Mouse (Mus musculus) myocyte (in vitro differentiated cells): Measurements from ENCODE around the gene Pds5a. TPM values are rescaled to one million over a fixed set of nuclear protein-coding genes. Genes with fewer than 3 reads are reported as not detected.

Source experiments
- H3K27me3 ChIP-seq: one replicate; pipeline ENCODE4 v1.6.1; 2011; ENCODE audit not compliant: control insufficient read depth, insufficient read depth, insufficient read length
- H3K36me3 ChIP-seq: one replicate; pipeline ENCODE4 v1.6.1; 2011; ENCODE audit not compliant: control insufficient read depth, insufficient read depth
- H3K4me2 ChIP-seq: one replicate; pipeline ENCODE4 v1.6.1; 2011; ENCODE audit warnings: low read depth, control low read depth
- H3K4me3 ChIP-seq: one replicate; pipeline ENCODE4 v1.5.1; 2011; ENCODE audit warnings: mild to moderate bottlenecking, control low read depth, moderate library complexity
- H3K79me2 ChIP-seq: one replicate; pipeline ENCODE4 v1.6.1; 2011; ENCODE audit not compliant: control insufficient read depth, insufficient read depth
- H3ac ChIP-seq: one replicate; pipeline ENCODE4 v1.6.1; 2011; ENCODE audit not compliant: control insufficient read depth, insufficient read length
- CEBPB ChIP-seq: IDR thresholded peaks from 2 replicates; pipeline ENCODE4 v1.6.1; 2011; ENCODE audit warnings: mild to moderate bottlenecking, moderate library complexity; ENCODE audit not compliant: poor library complexity, insufficient read depth, severe bottlenecking
- E2F4 ChIP-seq: IDR thresholded peaks from one replicate; pipeline ENCODE4 v1.6.1; 2011; ENCODE audit warnings: mild to moderate bottlenecking, control low read depth, moderate library complexity; ENCODE audit not compliant: insufficient read depth
- MAX ChIP-seq: IDR thresholded peaks from one replicate; pipeline ENCODE4 v1.6.1; 2011; ENCODE audit warnings: low read depth, mild to moderate bottlenecking, control low read depth
- MYOD1 ChIP-seq, 3 experiments: IDR thresholded peaks; one replicate each; pipeline ENCODE4 v1.6.1; 2011; ENCODE audit warnings: control low read depth in 2 of 3, low read depth in 2 of 3, mild to moderate bottlenecking in 2 of 3, moderate library complexity in 1 of 3; ENCODE audit not compliant: insufficient read length in 2 of 3, control insufficient read depth in 1 of 3
- MYOG ChIP-seq, 3 experiments: IDR thresholded peaks; one replicate each; pipeline ENCODE4 v1.6.1; 2011; ENCODE audit warnings: control low read depth in 2 of 3, low read depth in 2 of 3, mild to moderate bottlenecking in 2 of 3; ENCODE audit not compliant: insufficient read length in 2 of 3, control insufficient read depth in 1 of 3, insufficient read depth in 1 of 3
- POLR2A ChIP-seq: IDR thresholded peaks from one replicate; pipeline ENCODE4 v1.6.1; 2011; ENCODE audit warnings: low read depth, mild to moderate bottlenecking, control low read depth, moderate library complexity; ENCODE audit not compliant: insufficient read length
- POLR2AphosphoS2 ChIP-seq: IDR thresholded peaks from one replicate; pipeline ENCODE4 v1.6.1; 2011; ENCODE audit warnings: low read depth, control low read depth; ENCODE audit not compliant: insufficient read length
- REST ChIP-seq: IDR thresholded peaks from one replicate; pipeline ENCODE4 v1.6.1; 2011; ENCODE audit warnings: mild to moderate bottlenecking, control low read depth, moderate library complexity; ENCODE audit not compliant: insufficient read depth, insufficient read length
- SRF ChIP-seq: IDR thresholded peaks from one replicate; pipeline ENCODE4 v1.6.1; 2011; ENCODE audit warnings: low read depth; ENCODE audit not compliant: control insufficient read depth, insufficient read length
- TCF12 ChIP-seq: IDR thresholded peaks from one replicate; pipeline ENCODE4 v1.6.1; 2011; ENCODE audit warnings: mild to moderate bottlenecking, control low read depth; ENCODE audit not compliant: poor library complexity, insufficient read depth, severe bottlenecking
- TCF3 ChIP-seq: IDR thresholded peaks from one replicate; pipeline ENCODE4 v1.6.1; 2011; ENCODE audit warnings: low read depth, control low read depth; ENCODE audit not compliant: insufficient read length
- USF1 ChIP-seq: IDR thresholded peaks from one replicate; pipeline ENCODE4 v1.6.1; 2011; ENCODE audit warnings: low read depth, mild to moderate bottlenecking, control low read depth, moderate library complexity
- polyA plus RNA-seq: library from polyadenylated mRNA; unstranded; fragments of >200 nt; fragmentation: generic; extraction: Trizol; gene quantifications from one replicate; pipeline ENCODE4 v1.2.1, GENCODE M21; 2012; ENCODE audit warnings: missing spikeins

Pds5a gene
- polyA plus RNA-seq, 1 experiment: 17.5 TPM

GRCm38 (mm10) chr5:65638896-65639295 lies 59.2 kb downstream of the Pds5a start:
- H3ac ChIP-seq: no peak overlapping the region
- no peaks in the 10 kb centered on the region for H3K27me3 ChIP-seq
- TF ChIP-seq TCF12: no peak
- no peak for TF ChIP-seq REST
- no peak for TF ChIP-seq CEBPB
- TF ChIP-seq MYOD1 (IDR thresholded peaks at IDR 0.05; ENCODE audit: control insufficient read depth in 1 of 3, insufficient read length in 2 of 3, low read depth in 2 of 3): no peak
- no peak for TF ChIP-seq POLR2A
- no peaks in the 10 kb centered on the region for H3K79me2 ChIP-seq
- no peak overlapping the region for H3K4me2 ChIP-seq
- H3K36me3 ChIP-seq: peaks cover 58% of the 10 kb centered on the region
- H3K4me3 ChIP-seq: no peak overlapping the region

- Histone ChIP-seq H3K36me3 (peaks cover 60% of the 10 kb centered on the region), H3K79me2 (no peaks in the 10 kb centered on the region), H3K4me2 (no peak overlapping the region), H3K4me3 (no peak overlapping the region), H3ac (no peak overlapping the region), H3K27me3 (no peaks in the 10 kb centered on the region)
- no peak for TF ChIP-seq MAX
- TF ChIP-seq SRF: no peak
Measured at GRCm38 (mm10) chr5:65624340-65624739, 73.7 kb downstream of the Pds5a start.

- H3K4me3 ChIP-seq: no peak overlapping the region
- H3K4me2 ChIP-seq: no peak overlapping the region
- H3K36me3 ChIP-seq: peaks cover 52% of the 10 kb centered on the region
- no peak overlapping the region for H3ac ChIP-seq
- no peaks in the 10 kb centered on the region for H3K27me3 ChIP-seq
- TF ChIP-seq MYOG (IDR thresholded peaks at IDR 0.05; ENCODE audit: control insufficient read depth in 1 of 3, insufficient read depth in 1 of 3, insufficient read length in 2 of 3, low read depth in 2 of 3): no peak
- no peak for TF ChIP-seq REST
- TF ChIP-seq POLR2A: no peak
- no peak for TF ChIP-seq CEBPB
- TF ChIP-seq POLR2AphosphoS2: no peak
- no peak for TF ChIP-seq MYOD1 (IDR thresholded peaks at IDR 0.05; ENCODE audit: control insufficient read depth in 1 of 3, insufficient read length in 2 of 3, low read depth in 2 of 3)
- TF ChIP-seq MAX: no peak
- no peak for TF ChIP-seq USF1
- no peak for TF ChIP-seq E2F4
- no peak for TF ChIP-seq TCF12
- no peak for TF ChIP-seq SRF
- TF ChIP-seq TCF3: no peak
- peaks cover 15% of the 10 kb centered on the region for H3K79me2 ChIP-seq
Measured at GRCm38 (mm10) chr5:65613152-65613924, 84.7 kb downstream of the Pds5a start.

GRCm38 (mm10) chr5:65610541-65610940 lies 87.5 kb downstream of the Pds5a start:
- no peak overlapping the region for H3K4me2 ChIP-seq
- H3K79me2 ChIP-seq: peaks cover 15% of the 10 kb centered on the region
- no peak overlapping the region for H3K4me3 ChIP-seq
- TF ChIP-seq E2F4 (no peak), TCF12 (no peak), POLR2A (no peak), TCF3 (no peak), USF1 (no peak), POLR2AphosphoS2 (no peak), MYOG (IDR thresholded peaks at IDR 0.05; ENCODE audit: control insufficient read depth in 1 of 3, insufficient read depth in 1 of 3, insufficient read length in 2 of 3, low read depth in 2 of 3) (no peak), MAX (no peak), SRF (no peak), REST (no peak), MYOD1 (IDR thresholded peaks at IDR 0.05; ENCODE audit: control insufficient read depth in 1 of 3, insufficient read length in 2 of 3, low read depth in 2 of 3) (no peak), CEBPB (no peak)
- no peaks in the 10 kb centered on the region for H3K27me3 ChIP-seq
- H3K36me3 ChIP-seq: peaks cover 33% of the 10 kb centered on the region
- no peak overlapping the region for H3ac ChIP-seq

GRCm38 (mm10) chr5:65609769-65610168 lies 88.3 kb downstream of the Pds5a start:
- Histone ChIP-seq H3K79me2 (peaks cover 15% of the 10 kb centered on the region), H3K36me3 (peaks cover 30% of the 10 kb centered on the region), H3ac (no peak overlapping the region), H3K27me3 (no peaks in the 10 kb centered on the region), H3K4me3 (no peak overlapping the region), H3K4me2 (no peak overlapping the region)
- no peak for TF ChIP-seq USF1
- no peak for TF ChIP-seq REST
- TF ChIP-seq TCF12: no peak
- no peak for TF ChIP-seq MYOG (IDR thresholded peaks at IDR 0.05; ENCODE audit: control insufficient read depth in 1 of 3, insufficient read depth in 1 of 3, insufficient read length in 2 of 3, low read depth in 2 of 3)
- no peak for TF ChIP-seq POLR2A
- TF ChIP-seq E2F4: no peak
- no peak for TF ChIP-seq MYOD1 (IDR thresholded peaks at IDR 0.05; ENCODE audit: control insufficient read depth in 1 of 3, insufficient read length in 2 of 3, low read depth in 2 of 3)
- no peak for TF ChIP-seq POLR2AphosphoS2
- no peak for TF ChIP-seq CEBPB
- TF ChIP-seq TCF3: no peak
- no peak for TF ChIP-seq MAX
- no peak for TF ChIP-seq SRF
